In the genomic region with DNA sequence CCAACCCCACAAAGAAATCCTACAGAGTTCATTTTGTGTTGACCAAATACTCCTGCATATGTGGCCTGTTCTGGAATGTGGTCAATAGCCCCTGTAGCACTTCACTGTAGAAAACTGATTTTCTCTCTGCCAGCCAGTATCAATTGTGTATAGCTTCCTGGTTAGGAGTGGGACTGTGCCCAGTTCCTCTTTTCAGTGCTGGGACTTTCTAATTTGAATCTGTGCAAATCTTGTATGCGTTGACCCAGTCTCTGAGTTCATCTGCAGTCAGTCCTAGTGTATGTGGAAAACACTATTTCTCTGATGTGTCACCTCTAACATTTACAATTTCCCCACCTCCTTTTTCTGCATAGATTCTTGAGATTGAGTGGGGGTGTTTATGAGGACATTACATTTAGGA, we compare ENCODE assay signal across 32 mouse cellular contexts.
"Had no signal": no experiment of that assay in that cellular context is flagged by ENCODE, and none has a peak within 500 bp of the region (broad histone marks: within the 10 kb centered on the region; RNA-seq: fewer than 3 reads in every experiment).

No protein-coding gene starts in this region.

- H3K4me3 ChIP-seq: heart, embryonic 10.5 days; heart, embryonic 12.5 days; heart, embryonic 13.5 days; heart, embryonic 15.5 days; hindbrain, embryonic 10.5 days; hindbrain, embryonic 12.5 days; hindbrain, embryonic 13.5 days; hindbrain, embryonic 15.5 days; intestine, embryonic 15.5 days; kidney, embryonic 15.5 days; layer of hippocampus, adult 2 months; left cerebral cortex, adult 2 months had no signal

- H3K36me3 ChIP-seq: heart, embryonic 10.5 days; heart, embryonic 12.5 days; heart, embryonic 13.5 days; heart, embryonic 15.5 days; hindbrain, embryonic 10.5 days; hindbrain, embryonic 12.5 days; hindbrain, embryonic 13.5 days; hindbrain, embryonic 15.5 days; intestine, embryonic 15.5 days; kidney, embryonic 15.5 days had no signal

- H3K27ac ChIP-seq: heart, embryonic 10.5 days; heart, embryonic 13.5 days; heart, embryonic 15.5 days; hindbrain, embryonic 10.5 days; hindbrain, embryonic 12.5 days; hindbrain, embryonic 13.5 days; hindbrain, embryonic 14.5 days; hindbrain, embryonic 15.5 days; hindbrain, postnatal 0 days; intestine, embryonic 15.5 days; kidney, embryonic 15.5 days; kidney, postnatal 0 days; layer of hippocampus, adult 2 months; left cerebral cortex, adult 2 months had no signal

- H3K9me3 ChIP-seq: heart, embryonic 10.5 days; heart, embryonic 12.5 days; heart, embryonic 13.5 days; heart, embryonic 15.5 days; hindbrain, embryonic 10.5 days; hindbrain, embryonic 12.5 days; hindbrain, embryonic 13.5 days; hindbrain, embryonic 15.5 days; intestine, embryonic 15.5 days; kidney, embryonic 15.5 days had no signal

- H3K9ac ChIP-seq: heart, embryonic 12.5 days; heart, embryonic 13.5 days; heart, embryonic 15.5 days; hindbrain, embryonic 12.5 days; hindbrain, embryonic 13.5 days; hindbrain, embryonic 14.5 days; hindbrain, embryonic 15.5 days; intestine, embryonic 15.5 days; kidney, embryonic 15.5 days had no signal

- H3K27me3 ChIP-seq: heart, embryonic 12.5 days; heart, embryonic 13.5 days; heart, embryonic 15.5 days; hindbrain, embryonic 12.5 days; hindbrain, embryonic 13.5 days; hindbrain, embryonic 15.5 days; intestine, embryonic 15.5 days; kidney, embryonic 15.5 days had no signal

- H3K4me1 ChIP-seq: heart, embryonic 10.5 days; heart, embryonic 12.5 days; heart, embryonic 13.5 days; heart, embryonic 15.5 days; hindbrain, embryonic 10.5 days; hindbrain, embryonic 12.5 days; hindbrain, embryonic 13.5 days; hindbrain, embryonic 15.5 days; intestine, embryonic 15.5 days; kidney, embryonic 15.5 days had no signal

- H3K4me2 ChIP-seq: heart, embryonic 11.5 days; heart, embryonic 12.5 days; heart, embryonic 13.5 days; heart, embryonic 15.5 days; hindbrain, embryonic 12.5 days; hindbrain, embryonic 13.5 days; hindbrain, embryonic 14.5 days; hindbrain, embryonic 15.5 days; intestine, embryonic 15.5 days; kidney, embryonic 15.5 days had no signal

- DNase-seq: heart, postnatal 10 days; heart, postnatal 14 days; heart, postnatal 36 days; heart, postnatal 4 days; kidney, adult 11 months; kidney, adult 18-20 months; kidney, adult 2 months; kidney, adult 8-10 months; kidney, adult 9 months; kidney, postnatal 10 days; kidney, postnatal 14 days; kidney, postnatal 25 days; kidney, postnatal 36 days; kidney, postnatal 4 days; layer of hippocampus, adult 9-11 months; layer of hippocampus, postnatal 36 days had no signal
